Mouse (Mus musculus) thymus, adult 2 months (tissue): ENCODE measurements around the gene Ralgps2.

Experiments used
- CTCF ChIP-seq: fragments of 200-500 bp; IDR thresholded peaks from 2 replicates; pipeline ENCODE4 v1.5.1; 2012; ENCODE audit warnings: mild to moderate bottlenecking, control low read depth, low read length, moderate library complexity, borderline replicate concordance; ENCODE audit not compliant: control insufficient read depth, poor library complexity, insufficient read depth; ENCODE audit errors: extremely low read depth
- POLR2A ChIP-seq: fragments of 200-500 bp; IDR thresholded peaks from 2 replicates; pipeline ENCODE4 v1.6.1; 2012; ENCODE audit warnings: mild to moderate bottlenecking, low read length, control low read depth, moderate library complexity; ENCODE audit not compliant: control insufficient read depth, poor library complexity, insufficient read depth; ENCODE audit errors: extremely low read depth

GRCm38 (mm10) chr1:156955926-156956760, 16.7 kb upstream of the Ralgps2 start:
- TF ChIP-seq CTCF, result no peak
- no peak for TF ChIP-seq POLR2A
